Mouse (Mus musculus): Measurements from ENCODE around the gene Mettl22. TPM values are rescaled to one million over a fixed set of nuclear protein-coding genes. Genes with fewer than 3 reads are reported as not detected.

The Mettl22 gene
- polyA plus RNA-seq, 1 experiment from 2014 or later, result 19.5 TPM

- Histone ChIP-seq H3K4me2 (no peak overlapping the region), H3K4me3 (no peak overlapping the region), H3K27me3 (no peaks in the 10 kb centered on the region), H3K27ac (no peak overlapping the region), H3K9ac (no peak overlapping the region), H3K36me3 (no peaks in the 10 kb centered on the region), H3K9me3 (no peaks in the 10 kb centered on the region), H3K4me1 (peaks cover 10% of the 10 kb centered on the region; the same call in 1 of the 2 replicates)
- 91% methylated on average over 6 of the region's 6 CpGs for WGBS
- ATAC-seq (ENCODE audit: insufficient number of reproducible peaks, low FRiP score, low TSS enrichment, low read depth), result no peak
These were observed 62.9 kb downstream of the Mettl22 start for GRCm38 (mm10) chr16:8533477-8533876.

- Histone ChIP-seq H3K36me3 (no peaks in the 10 kb centered on the region), H3K4me2 (no peak overlapping the region), H3K4me3 (no peak overlapping the region), H3K27ac (no peak overlapping the region), H3K4me1 (peaks cover 11% of the 10 kb centered on the region), H3K9ac (no peak overlapping the region), H3K9me3 (no peaks in the 10 kb centered on the region), H3K27me3 (no peaks in the 10 kb centered on the region)
- ATAC-seq (ENCODE audit: insufficient number of reproducible peaks, low FRiP score, low TSS enrichment, low read depth), result no peak
- 89% methylated on average over 11 of the region's 11 CpGs for WGBS
These were observed 64.0 kb downstream of the Mettl22 start for GRCm38 (mm10) chr16:8534466-8535200.

- Histone ChIP-seq H3K4me1 (peaks cover 9% of the 10 kb centered on the region), H3K27ac (no peak overlapping the region), H3K9me3 (no peaks in the 10 kb centered on the region), H3K27me3 (no peaks in the 10 kb centered on the region), H3K9ac (no peak overlapping the region), H3K4me3 (no peak overlapping the region), H3K36me3 (no peaks in the 10 kb centered on the region), H3K4me2 (no peak overlapping the region)
- ATAC-seq (ENCODE audit: insufficient number of reproducible peaks, low FRiP score, low TSS enrichment, low read depth), result no peak
- 85% methylated on average over 6 of the region's 6 CpGs for WGBS
These were observed 64.8 kb downstream of the Mettl22 start for GRCm38 (mm10) chr16:8535411-8535810.

- Histone ChIP-seq H3K9ac (no peak overlapping the region), H3K4me2 (no peak overlapping the region), H3K27me3 (no peaks in the 10 kb centered on the region), H3K4me1 (peaks cover 18% of the 10 kb centered on the region), H3K9me3 (no peaks in the 10 kb centered on the region), H3K36me3 (no peaks in the 10 kb centered on the region), H3K4me3 (no peak overlapping the region), H3K27ac (no peak overlapping the region)
- ATAC-seq (ENCODE audit: insufficient number of reproducible peaks, low FRiP score, low TSS enrichment, low read depth), result no peak
- WGBS, result 31% methylated on average over 9 of the region's 9 CpGs
These were observed 68.7 kb downstream of the Mettl22 start for GRCm38 (mm10) chr16:8539150-8539865.

Other genes starting within 250 kb of the Mettl22 start
- 0.12 TPM in 1 of 2 replicates, not detected in the other for gene Tmem114, start 45.7 kb upstream of the Mettl22 start, polyA plus RNA-seq (2015; fragmentation: Nextera tagmentation; extraction: Ambion mirVana)
- gene Abat, start 42.6 kb downstream of the Mettl22 start, polyA plus RNA-seq (2015; fragmentation: Nextera tagmentation; extraction: Ambion mirVana), result 19.8 and 24.0 TPM in 2 replicates
- 52.8 and 55.1 TPM in 2 replicates for gene Pmm2, start 166.9 kb downstream of the Mettl22 start, polyA plus RNA-seq (2015; fragmentation: Nextera tagmentation; extraction: Ambion mirVana)
- gene Tmem186, start 166.9 kb downstream of the Mettl22 start, polyA plus RNA-seq (2015; fragmentation: Nextera tagmentation; extraction: Ambion mirVana), result 18.8 and 20.4 TPM in 2 replicates
- gene Carhsp1, start 201.4 kb downstream of the Mettl22 start, polyA plus RNA-seq (2015; fragmentation: Nextera tagmentation; extraction: Ambion mirVana), result 85.1 and 85.5 TPM in 2 replicates
- gene Gm5767, start 210.0 kb downstream of the Mettl22 start, polyA plus RNA-seq (2015; fragmentation: Nextera tagmentation; extraction: Ambion mirVana), result 0.32 TPM in 1 of 2 replicates, not detected in the other